Mouse (Mus musculus): Measurements from ENCODE around the gene Cfi.
A peak's percentile ranks its signal among the peaks of the same experiment; 100 is the strongest.

Cfi gene

DNA sequence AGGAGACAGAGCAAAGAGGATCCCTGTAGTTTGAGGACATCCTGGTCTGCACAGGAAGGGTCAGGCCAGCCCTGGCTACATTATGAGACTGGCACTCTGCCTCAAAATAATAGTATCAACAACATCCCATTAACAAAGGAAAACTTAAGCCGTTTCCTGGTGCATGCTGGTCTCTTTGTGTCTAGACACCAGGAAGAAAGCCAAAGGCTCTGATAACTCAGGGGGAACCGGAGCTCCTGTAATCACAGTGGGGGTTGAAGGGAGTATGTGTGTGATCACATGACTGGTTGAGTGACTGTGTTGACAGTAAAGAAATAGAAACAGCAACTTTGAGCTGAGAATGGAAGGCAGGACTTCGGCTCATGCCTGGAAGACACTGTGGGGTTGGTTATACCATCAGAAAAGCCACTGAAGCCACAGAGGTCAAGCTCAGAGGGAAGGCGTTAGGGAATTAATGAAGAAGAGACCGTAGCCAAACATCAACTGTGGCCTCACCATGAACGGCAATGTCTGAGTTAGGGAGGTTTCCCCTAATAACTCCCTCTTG, at the start of gene Cfi:
Gene Cfi (plus strand): TSS at position 497 of the 547 bp plus-strand sequence.
- DNase-seq (ENCODE audit: inconsistent age in 2 of 2, low spot score in 1 of 2): no peak

DNA sequence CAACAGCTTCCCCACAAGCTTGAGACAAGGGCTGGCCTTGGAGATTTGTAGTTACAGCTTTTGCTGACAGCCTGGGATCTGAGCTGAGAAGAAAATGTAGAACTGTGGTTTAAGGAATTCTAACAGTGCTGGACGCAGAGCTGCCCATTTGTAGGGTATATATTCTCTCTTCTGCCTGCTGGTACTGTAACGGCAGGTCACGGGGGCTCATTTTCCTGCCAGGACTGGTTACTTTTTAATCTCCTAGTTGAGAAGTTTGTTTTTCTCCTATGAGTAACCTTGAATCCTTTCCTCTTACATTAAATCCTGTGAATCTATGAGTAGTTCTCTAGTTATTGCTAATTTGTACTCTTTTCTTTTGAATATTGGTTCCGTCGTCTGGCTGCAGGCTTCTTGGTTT, 41.9 kb upstream of the Cfi start:
- no peak for DNase-seq (ENCODE audit: inconsistent age in 2 of 2, low spot score in 1 of 2)

DNA sequence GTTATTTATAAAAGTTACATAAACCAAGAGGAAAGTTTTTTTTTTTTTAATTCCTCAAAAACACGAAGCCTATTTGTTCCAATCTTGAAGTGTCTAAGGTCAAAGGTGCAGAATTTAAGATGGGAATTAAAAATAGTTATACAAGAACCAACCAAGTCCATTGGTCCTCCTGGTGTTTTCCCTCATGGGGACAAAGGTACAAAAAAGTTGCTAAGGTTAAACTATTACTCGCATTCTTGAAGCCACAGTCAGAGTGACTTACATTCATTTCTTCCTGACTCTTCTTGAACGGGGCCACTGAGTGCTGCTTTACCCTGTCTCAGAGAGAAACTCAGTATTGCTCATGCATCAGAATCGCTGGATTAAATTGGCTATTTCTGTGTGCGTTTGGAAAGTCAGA, 38.3 kb upstream of the Cfi start:
- no peak for DNase-seq (ENCODE audit: inconsistent age in 2 of 2, low spot score in 1 of 2)

DNA sequence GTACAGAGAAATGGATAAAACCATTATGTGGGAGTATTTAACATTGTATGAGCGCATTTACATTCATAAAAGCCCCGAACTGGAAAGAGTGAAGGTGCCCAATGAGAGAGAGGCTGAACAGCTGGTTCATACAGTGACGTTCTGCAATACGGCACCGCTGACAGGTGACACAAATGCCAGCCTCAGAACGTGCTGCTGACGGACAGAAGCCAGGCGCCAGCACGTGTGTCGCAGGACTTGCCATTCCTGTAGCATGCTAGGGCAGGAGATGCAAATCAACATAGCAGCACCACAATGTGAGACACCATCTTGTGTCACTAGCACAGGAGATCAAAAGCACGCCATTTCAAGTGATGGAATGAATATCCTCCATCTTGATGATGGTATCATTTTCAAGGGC, 37.1 kb upstream of the Cfi start:
- no peak for DNase-seq (ENCODE audit: inconsistent age in 2 of 2, low spot score in 1 of 2)

DNA sequence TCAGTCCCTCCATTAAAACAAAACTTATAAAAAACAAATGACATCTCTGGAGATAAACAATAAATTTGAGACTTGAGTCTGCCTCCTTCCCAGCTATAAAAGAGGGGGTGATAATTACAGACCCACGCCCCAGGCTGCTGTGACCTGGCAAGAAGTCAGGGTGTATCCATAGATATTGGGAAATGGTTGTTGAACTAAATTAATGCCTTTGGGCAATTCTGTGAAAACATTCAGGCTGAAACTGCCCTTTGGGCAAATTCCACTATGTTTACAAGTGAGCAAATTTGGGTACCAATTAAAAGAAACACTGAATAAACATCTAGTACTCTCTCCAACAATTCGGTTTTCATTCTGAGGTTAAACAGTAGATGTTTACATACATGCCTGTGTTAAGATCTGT, 36.7 kb upstream of the Cfi start:
- DNase-seq (ENCODE audit: inconsistent age in 2 of 2, low spot score in 1 of 2): no peak

DNA sequence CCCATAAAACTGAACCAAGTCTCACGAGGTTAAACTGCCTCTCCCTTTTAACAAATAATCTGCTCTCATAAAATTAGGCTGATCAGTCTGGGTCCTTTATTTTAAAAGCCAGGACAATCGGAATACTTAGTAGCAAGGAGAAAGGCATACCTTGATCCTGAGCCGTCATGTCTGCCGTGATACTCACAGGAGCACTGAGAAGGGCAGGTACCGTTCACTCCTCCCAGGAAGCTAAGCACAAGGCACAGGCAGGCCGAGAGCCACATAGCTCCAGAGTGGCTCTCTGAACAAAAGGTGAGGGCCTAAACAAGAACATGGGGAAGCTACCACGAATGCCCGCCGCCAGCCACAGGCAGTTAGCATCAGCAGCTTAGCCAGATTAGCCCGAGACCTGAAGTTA, 31.9 kb upstream of the Cfi start, which contains the start of gene Lrit3:
Gene Lrit3 (minus strand): TSS at position 266 of the 400 bp plus-strand sequence.
- DNase-seq (ENCODE audit: inconsistent age in 2 of 2, low spot score in 1 of 2): no peak

DNA sequence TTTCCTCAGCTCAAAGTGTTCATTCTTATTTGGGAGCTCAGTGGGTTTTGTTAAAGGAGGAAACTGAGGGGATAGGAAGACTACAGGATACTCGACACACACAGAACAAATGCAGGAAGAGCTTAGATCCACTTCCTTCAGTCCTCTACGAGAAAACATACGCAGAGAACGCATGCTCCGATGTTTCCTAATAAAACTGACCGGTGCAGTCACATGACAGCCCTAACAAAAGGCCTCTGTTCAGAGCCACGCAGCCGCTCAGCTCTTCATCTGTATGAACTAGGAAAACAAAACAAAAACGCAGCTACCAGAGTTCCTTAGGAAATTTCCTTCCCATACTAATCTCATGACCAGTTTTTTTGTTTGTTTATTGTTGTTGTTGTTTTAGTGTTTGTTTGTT, 14.8 kb upstream of the Cfi start:
- no peak for DNase-seq (ENCODE audit: inconsistent age in 2 of 2, low spot score in 1 of 2)

DNA sequence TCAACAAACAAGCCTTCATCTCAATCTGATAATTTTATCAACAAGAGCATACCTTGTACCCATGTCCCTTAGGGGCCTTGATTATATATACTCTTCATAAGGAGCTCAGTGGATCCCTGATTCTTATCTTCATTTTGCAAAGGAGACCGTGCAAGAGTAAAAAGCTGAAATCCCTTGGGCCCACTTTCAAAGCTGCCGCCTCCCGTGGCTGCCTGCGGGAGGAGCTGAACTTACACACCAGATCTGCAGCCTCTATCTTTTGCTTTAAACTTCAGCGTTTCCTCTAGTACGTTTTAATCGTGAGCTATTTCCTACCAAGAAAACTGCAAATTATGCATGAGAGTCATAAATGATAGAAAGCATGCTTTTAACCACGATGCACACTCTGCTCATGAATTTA, 13.9 kb upstream of the Cfi start:
- DNase-seq (ENCODE audit: inconsistent age in 2 of 2, low spot score in 1 of 2): no peak

DNA sequence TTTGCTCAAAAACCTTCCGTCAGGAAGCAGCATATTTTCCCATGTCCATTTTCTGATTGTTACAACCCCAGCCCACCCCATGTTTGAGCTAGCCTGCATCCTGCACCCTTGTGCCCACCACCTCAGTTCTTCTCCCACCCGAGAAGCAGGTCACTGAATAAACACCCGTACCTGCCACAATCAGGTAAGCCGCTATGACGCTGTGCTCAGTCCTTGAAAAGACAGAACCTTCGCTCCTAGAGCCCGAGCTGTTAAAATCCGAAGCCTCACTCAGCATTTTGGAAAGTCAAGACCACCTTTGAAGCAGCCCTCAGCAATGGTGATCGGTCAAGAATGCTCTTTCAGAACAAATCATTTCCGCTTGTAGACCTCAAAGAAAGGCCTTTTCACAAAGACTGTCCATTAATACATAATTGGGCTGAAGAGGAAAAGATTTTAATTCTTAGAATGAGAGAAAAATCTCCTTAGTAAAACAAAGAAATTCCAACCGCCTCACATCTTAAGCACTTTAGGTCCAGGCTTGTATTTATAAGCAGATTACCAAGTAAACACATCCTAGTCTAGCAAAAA, 13.4 kb upstream of the Cfi start, which contains the start of gene Rrh:
Gene Rrh (minus strand): TSS at position 382 of the 570 bp plus-strand sequence.
- DNase-seq (ENCODE audit: inconsistent age in 2 of 2, low spot score in 1 of 2): no peak

DNA sequence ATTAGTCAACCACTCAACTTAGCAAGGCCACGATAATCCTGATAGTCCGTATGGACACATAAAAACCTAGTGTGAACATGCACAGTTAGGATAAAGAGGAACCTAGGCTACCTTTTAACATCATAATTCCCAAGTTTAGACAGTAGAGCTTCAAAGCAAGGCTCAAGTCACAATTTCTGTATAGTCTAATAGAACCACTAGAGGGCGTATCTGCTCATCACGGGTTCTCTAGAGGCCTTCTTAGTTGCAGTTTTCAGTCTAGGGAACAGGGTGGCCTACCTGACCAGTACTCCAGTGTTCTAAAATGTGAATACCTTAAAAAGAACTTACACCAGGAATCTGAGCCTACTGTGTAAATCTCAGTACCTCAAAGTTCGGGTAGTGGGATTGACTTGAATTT, 12.4 kb upstream of the Cfi start:
- DNase-seq (ENCODE audit: inconsistent age in 2 of 2, low spot score in 1 of 2): peak in 1 of 2 experiments; percentile 57

DNA sequence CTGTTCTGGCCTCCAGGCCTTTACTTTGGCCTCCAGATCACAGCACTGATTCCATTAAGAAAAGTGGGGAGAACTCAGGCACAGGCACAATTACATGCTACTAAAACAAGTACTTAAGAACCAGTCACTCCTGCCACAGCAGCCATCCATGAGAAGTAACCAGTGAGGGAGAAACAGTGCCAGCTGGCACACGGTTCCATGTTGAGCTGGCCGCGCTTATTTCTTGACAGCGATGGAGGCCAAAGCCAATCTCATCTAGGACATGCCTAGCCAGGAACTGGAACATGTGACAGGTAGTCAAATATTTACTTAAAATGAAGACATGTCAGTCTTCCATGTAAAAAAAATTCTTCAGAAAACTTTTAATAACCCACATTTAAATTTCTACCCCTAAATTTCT, 11.5 kb upstream of the Cfi start:
- peak in 1 of 2 experiments; percentile 31 for DNase-seq (ENCODE audit: inconsistent age in 2 of 2, low spot score in 1 of 2)

DNA sequence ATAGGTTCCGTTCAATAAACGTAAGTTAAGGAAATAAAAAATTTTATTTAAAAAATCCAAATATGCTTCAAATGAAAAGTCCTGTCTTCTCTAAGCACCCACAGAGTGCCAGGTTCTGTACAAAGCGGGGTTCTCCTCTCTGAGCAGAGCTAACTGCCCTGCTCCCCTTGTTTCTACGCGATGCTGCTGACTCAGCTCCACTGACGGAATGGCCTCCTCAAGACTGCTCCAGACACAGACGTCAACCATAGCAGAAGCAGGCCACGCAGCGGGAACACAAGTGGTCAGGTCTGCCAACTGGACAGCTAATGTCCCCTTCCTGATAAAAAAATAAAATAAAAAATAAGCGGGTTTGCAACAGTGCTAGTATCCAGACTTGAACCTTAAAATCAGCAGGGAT, 10.8 kb upstream of the Cfi start:
- no peak for DNase-seq (ENCODE audit: inconsistent age in 2 of 2, low spot score in 1 of 2)

DNA sequence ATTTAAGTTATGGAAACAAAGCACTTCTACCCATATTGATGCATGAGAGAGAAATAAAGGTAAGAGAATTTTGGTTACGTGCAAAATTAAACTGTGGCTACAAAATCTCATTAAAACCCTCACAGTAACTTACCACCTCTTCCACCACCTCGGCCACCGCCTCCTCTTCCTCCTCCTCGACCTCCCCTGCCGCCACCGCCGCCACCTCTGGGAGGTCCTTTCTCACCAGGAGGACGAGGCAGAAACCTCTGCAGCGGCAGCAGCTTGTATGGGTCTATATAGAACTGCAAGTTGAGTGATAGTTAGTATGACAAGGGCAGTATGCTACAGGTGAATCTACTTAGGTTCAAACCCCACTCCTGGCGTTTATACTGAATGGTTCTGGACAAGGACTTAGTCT, 9.0 kb upstream of the Cfi start:
- no peak for DNase-seq (ENCODE audit: inconsistent age in 2 of 2, low spot score in 1 of 2)

DNA sequence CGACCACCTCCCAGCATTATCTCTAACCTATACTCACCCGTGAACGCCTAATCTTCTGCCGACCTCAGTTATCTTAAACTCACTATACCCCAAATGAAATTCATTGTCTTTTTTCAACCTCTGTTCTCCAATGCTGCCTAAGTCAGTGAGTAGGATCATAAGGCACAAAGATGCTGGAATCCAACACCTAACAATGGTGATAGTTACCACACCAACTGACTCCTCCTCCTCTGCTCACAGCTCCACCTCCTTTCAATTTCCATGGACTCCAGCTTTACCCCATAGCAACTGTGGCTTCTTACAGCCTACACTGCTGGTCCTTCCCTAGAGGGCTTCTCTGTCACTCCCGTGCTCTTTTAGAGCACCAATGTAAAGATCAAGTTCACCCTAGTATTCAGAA, 8.0 kb upstream of the Cfi start:
- DNase-seq (ENCODE audit: inconsistent age in 2 of 2, low spot score in 1 of 2): no peak

DNA sequence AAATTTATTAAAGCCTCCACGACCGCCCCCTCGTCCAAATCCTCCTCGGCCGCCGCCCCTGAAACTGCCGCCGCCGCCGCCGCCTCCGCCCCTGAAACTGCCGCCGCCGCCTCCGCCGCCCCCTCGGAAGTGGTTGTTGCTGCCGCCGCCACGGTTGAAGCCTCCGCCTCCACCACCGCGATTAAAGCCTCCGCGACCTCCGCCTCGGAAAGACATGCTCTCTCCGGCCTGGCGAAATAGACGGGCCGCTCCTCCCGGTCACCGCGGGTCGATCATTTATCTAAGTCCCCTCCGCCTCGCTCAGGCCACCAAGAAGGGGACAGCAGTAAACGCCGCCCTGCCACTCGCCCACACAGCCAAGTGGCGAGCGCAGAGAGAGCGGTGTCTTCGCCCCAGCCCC, 5.1 kb upstream of the Cfi start:
- DNase-seq (ENCODE audit: inconsistent age in 2 of 2, low spot score in 1 of 2): no peak

DNA sequence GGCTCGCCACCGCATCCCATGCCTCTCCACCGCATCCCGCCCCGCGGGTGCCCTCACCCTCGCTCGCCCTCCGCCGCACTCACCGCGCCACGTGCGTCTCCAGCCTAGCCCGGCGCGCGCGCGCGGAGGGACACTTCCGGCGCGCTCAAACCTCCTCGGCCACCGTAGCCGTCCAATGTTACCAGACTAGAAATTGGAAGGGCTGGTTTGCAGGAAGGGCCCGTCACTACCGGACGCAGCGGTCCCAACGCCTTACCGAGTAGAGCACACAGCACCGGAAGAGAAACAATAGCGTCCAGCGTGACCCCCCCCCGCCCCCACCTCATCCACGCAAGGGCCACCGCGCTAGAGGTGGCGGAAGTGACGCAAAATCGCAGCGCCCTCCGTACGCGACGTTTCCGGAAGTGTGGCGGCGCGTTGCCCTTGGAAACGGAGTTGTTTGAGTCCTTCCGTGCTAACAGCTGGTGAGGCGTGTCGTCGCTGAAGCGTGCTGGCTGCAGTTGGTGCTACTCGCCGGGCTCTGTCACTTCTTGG, 4.6 kb upstream of the Cfi start, which contains the start of gene Gar1:
Gene Gar1 (minus strand): TSS at position 362 of the 534 bp plus-strand sequence.
- DNase-seq (ENCODE audit: inconsistent age in 2 of 2, low spot score in 1 of 2): peak; percentile 95 to 98

DNA sequence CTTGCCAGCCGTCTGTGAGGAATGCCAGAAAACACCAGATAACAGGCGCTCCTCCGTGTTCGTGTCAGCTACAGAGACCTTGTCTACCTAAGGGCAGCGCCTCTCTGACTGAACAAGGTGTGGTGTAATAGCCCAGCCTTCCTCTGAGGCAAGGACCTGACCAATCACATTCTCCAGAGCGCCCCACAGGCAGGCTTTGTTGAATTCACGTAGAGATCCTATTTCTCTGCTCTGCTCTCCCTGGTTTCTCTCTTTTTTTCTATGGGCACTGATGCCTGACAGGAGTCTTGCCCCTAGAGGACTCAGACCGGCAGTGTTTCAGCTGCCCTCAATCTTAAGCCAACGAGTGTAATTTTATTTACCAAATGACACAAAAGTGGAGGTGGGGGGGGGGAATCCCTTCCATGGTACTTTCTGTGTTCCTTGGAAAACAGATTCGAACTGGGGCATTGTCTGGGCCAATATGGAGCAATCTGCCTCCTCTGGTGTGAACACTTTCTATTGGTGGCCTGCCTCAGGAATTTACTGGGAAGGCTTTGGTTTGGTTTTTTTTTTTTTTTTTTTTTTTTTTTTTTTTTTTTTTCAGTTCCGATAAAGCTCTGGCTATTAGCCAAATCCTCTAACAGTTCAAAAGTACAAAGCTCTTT, 490 bp downstream of the Cfi start:
- no peak for DNase-seq (ENCODE audit: inconsistent age in 2 of 2, low spot score in 1 of 2)

DNA sequence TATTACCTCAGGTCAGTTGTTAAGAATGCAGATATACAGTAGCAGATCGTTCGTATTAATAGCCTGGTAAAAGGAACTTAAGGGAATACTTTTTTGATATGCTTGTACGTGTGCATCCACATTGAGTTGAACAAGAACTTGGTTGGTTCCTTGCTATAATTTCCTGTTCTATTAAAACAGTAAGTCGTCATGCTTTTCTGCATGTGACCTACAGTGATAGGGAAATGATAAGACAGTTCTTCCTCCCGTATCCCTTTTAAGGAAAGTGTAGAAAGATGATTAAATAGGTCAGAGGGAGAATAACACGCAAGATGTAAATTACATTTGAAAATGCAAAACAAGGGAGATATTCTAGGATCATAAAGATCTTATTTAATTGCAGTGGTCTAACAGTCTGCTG, 1.3 kb downstream of the Cfi start:
- DNase-seq (ENCODE audit: inconsistent age in 2 of 2, low spot score in 1 of 2): no peak

DNA sequence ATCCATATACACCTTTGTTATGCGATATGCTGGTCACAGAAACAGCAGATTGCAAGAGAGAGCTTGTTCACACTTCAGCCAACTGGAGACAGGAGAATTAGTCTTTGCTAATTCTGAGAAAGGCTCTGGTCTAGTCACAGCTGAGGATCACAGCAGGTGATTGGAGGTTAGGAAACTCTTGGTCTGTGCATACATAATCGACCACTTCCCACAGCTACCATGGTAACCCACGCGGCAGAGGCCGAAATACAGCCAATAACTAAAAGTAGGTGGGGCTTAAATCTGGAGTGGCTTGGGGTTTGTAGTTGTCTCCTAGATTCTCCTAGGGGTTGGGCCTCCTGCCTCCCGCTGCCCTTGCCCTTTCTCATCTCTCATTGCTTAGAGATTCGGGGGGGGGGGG, 2.3 kb downstream of the Cfi start:
- no peak for DNase-seq (ENCODE audit: inconsistent age in 2 of 2, low spot score in 1 of 2)

DNA sequence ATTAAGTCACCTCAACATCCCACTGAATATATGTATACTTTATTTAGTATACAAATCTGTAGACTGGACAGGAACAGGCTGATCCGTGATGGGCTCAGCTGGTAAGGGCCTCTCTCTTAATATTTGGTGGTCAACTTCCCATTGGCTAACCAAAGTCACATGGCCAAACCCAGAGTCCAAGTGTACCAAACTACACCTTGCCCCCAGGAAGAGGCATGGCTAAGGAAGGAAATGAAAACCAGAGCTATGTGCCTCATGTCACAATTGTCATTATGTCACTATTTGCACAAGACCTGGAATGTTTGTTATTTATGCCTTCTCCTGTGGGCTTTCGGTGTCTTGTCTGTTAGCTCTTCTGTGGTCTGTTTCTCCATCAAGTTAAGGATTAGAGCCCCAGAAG, 10.2 kb downstream of the Cfi start:
- DNase-seq (ENCODE audit: inconsistent age in 2 of 2, low spot score in 1 of 2): no peak

DNA sequence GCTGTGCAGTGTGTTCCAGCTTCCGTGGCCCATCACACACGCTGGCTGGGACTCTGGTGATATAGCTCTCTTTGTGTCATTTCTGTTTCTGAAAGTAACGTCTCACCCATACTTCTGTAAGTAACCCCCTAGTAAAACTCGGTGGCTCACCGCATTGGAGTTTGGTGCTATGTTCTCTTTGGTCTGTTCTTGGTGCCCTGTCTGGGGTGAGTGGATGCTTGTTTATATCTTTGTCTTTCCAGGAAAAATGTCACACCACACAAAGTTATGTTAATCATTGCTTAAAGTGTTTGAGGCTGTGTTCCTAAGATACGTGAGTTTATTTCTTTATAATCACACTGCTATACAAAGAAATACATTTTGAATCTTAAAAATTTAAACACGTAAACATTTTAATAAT, 11.2 kb downstream of the Cfi start:
- DNase-seq (ENCODE audit: inconsistent age in 2 of 2, low spot score in 1 of 2): no peak

DNA sequence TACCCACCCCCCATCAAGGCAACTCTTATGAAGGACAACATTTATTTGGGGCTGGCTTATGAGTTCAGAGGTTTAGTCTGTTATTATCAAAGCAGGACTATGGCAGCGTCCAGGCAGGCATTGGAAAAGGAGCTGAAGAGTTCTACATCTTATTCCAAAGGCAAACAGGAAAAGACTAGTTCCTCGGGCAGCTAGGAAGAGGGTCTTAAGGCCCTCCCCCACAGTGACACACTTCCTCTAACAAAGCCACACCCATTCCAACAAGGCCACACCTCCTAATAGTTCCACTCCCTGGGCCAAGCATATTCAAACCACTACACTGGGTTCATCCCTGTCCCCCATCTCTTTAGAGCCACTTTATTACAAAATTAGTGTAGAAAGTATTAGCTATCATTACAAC, 26.9 kb downstream of the Cfi start:
- no peak for DNase-seq (ENCODE audit: inconsistent age in 2 of 2, low spot score in 1 of 2)
